Mouse (Mus musculus) myocyte (in vitro differentiated cells): ENCODE data around the gene Bco2. TPM values are rescaled to one million over a fixed set of nuclear protein-coding genes. Genes with fewer than 3 reads are reported as not detected.
A peak's percentile ranks its signal among the peaks of the same experiment; 100 is the strongest.

Source experiments
- H3K27me3 ChIP-seq: one replicate; pipeline ENCODE4 v1.6.1; 2011; ENCODE audit not compliant: control insufficient read depth, insufficient read depth, insufficient read length
- H3K36me3 ChIP-seq: one replicate; pipeline ENCODE4 v1.6.1; 2011; ENCODE audit not compliant: control insufficient read depth, insufficient read depth
- H3K4me2 ChIP-seq: one replicate; pipeline ENCODE4 v1.6.1; 2011; ENCODE audit warnings: low read depth, control low read depth
- H3K4me3 ChIP-seq: one replicate; pipeline ENCODE4 v1.5.1; 2011; ENCODE audit warnings: mild to moderate bottlenecking, control low read depth, moderate library complexity
- H3K79me2 ChIP-seq: one replicate; pipeline ENCODE4 v1.6.1; 2011; ENCODE audit not compliant: control insufficient read depth, insufficient read depth
- H3ac ChIP-seq: one replicate; pipeline ENCODE4 v1.6.1; 2011; ENCODE audit not compliant: control insufficient read depth, insufficient read length
- CEBPB ChIP-seq: IDR thresholded peaks from 2 replicates; pipeline ENCODE4 v1.6.1; 2011; ENCODE audit warnings: mild to moderate bottlenecking, moderate library complexity; ENCODE audit not compliant: poor library complexity, insufficient read depth, severe bottlenecking
- E2F4 ChIP-seq: IDR thresholded peaks from one replicate; pipeline ENCODE4 v1.6.1; 2011; ENCODE audit warnings: mild to moderate bottlenecking, control low read depth, moderate library complexity; ENCODE audit not compliant: insufficient read depth
- MAX ChIP-seq: IDR thresholded peaks from one replicate; pipeline ENCODE4 v1.6.1; 2011; ENCODE audit warnings: low read depth, mild to moderate bottlenecking, control low read depth
- MYOD1 ChIP-seq, 3 experiments: IDR thresholded peaks; one replicate each; pipeline ENCODE4 v1.6.1; 2011; ENCODE audit warnings: control low read depth in 2 of 3, low read depth in 2 of 3, mild to moderate bottlenecking in 2 of 3, moderate library complexity in 1 of 3; ENCODE audit not compliant: insufficient read length in 2 of 3, control insufficient read depth in 1 of 3
- MYOG ChIP-seq, 3 experiments: IDR thresholded peaks; one replicate each; pipeline ENCODE4 v1.6.1; 2011; ENCODE audit warnings: control low read depth in 2 of 3, low read depth in 2 of 3, mild to moderate bottlenecking in 2 of 3; ENCODE audit not compliant: insufficient read length in 2 of 3, control insufficient read depth in 1 of 3, insufficient read depth in 1 of 3
- POLR2A ChIP-seq: IDR thresholded peaks from one replicate; pipeline ENCODE4 v1.6.1; 2011; ENCODE audit warnings: low read depth, mild to moderate bottlenecking, control low read depth, moderate library complexity; ENCODE audit not compliant: insufficient read length
- POLR2AphosphoS2 ChIP-seq: IDR thresholded peaks from one replicate; pipeline ENCODE4 v1.6.1; 2011; ENCODE audit warnings: low read depth, control low read depth; ENCODE audit not compliant: insufficient read length
- REST ChIP-seq: IDR thresholded peaks from one replicate; pipeline ENCODE4 v1.6.1; 2011; ENCODE audit warnings: mild to moderate bottlenecking, control low read depth, moderate library complexity; ENCODE audit not compliant: insufficient read depth, insufficient read length
- SRF ChIP-seq: IDR thresholded peaks from one replicate; pipeline ENCODE4 v1.6.1; 2011; ENCODE audit warnings: low read depth; ENCODE audit not compliant: control insufficient read depth, insufficient read length
- TCF12 ChIP-seq: IDR thresholded peaks from one replicate; pipeline ENCODE4 v1.6.1; 2011; ENCODE audit warnings: mild to moderate bottlenecking, control low read depth; ENCODE audit not compliant: poor library complexity, insufficient read depth, severe bottlenecking
- TCF3 ChIP-seq: IDR thresholded peaks from one replicate; pipeline ENCODE4 v1.6.1; 2011; ENCODE audit warnings: low read depth, control low read depth; ENCODE audit not compliant: insufficient read length
- USF1 ChIP-seq: IDR thresholded peaks from one replicate; pipeline ENCODE4 v1.6.1; 2011; ENCODE audit warnings: low read depth, mild to moderate bottlenecking, control low read depth, moderate library complexity
- polyA plus RNA-seq: library from polyadenylated mRNA; unstranded; fragments of >200 nt; fragmentation: generic; extraction: Trizol; gene quantifications from one replicate; pipeline ENCODE4 v1.2.1, GENCODE M21; 2012; ENCODE audit warnings: missing spikeins

Gene Bco2
- polyA plus RNA-seq, 1 experiment: 0.02 TPM

- no peak overlapping the region for H3ac ChIP-seq
- H3K36me3 ChIP-seq: no peaks in the 10 kb centered on the region
- H3K4me3 ChIP-seq: no peak overlapping the region
- no peak overlapping the region for H3K4me2 ChIP-seq
- no peak for TF ChIP-seq CEBPB
- no peak for TF ChIP-seq MYOG (IDR thresholded peaks at IDR 0.05; ENCODE audit: control insufficient read depth in 1 of 3, insufficient read depth in 1 of 3, insufficient read length in 2 of 3, low read depth in 2 of 3)
- TF ChIP-seq REST: no peak
- TF ChIP-seq TCF12: no peak
- H3K79me2 ChIP-seq: no peaks in the 10 kb centered on the region
- no peaks in the 10 kb centered on the region for H3K27me3 ChIP-seq
Observed at GRCm38 (mm10) chr9:50515462-50515861, 39.5 kb downstream of the Bco2 start.

GRCm38 (mm10) chr9:50507570-50507969, 47.4 kb downstream of the Bco2 start:
- no peaks in the 10 kb centered on the region for H3K27me3 ChIP-seq
- peak; percentile 7 for TF ChIP-seq USF1
- TF ChIP-seq POLR2A: no peak
- H3K79me2 ChIP-seq: no peaks in the 10 kb centered on the region
- H3K4me2 ChIP-seq: peak overlapping the region; percentile 30
- H3K4me3 ChIP-seq: no peak overlapping the region
- H3K36me3 ChIP-seq: no peaks in the 10 kb centered on the region
- H3ac ChIP-seq: no peak overlapping the region

- Histone ChIP-seq H3K36me3 (no peaks in the 10 kb centered on the region), H3K4me2 (no peak overlapping the region), H3ac (no peak overlapping the region), H3K79me2 (no peaks in the 10 kb centered on the region), H3K27me3 (no peaks in the 10 kb centered on the region), H3K4me3 (no peak overlapping the region)
- no peak for TF ChIP-seq POLR2AphosphoS2
- no peak for TF ChIP-seq TCF3
- no peak for TF ChIP-seq REST
- no peak for TF ChIP-seq TCF12
- no peak for TF ChIP-seq MAX
- TF ChIP-seq E2F4: no peak
- TF ChIP-seq MYOG (IDR thresholded peaks at IDR 0.05; ENCODE audit: control insufficient read depth in 1 of 3, insufficient read depth in 1 of 3, insufficient read length in 2 of 3, low read depth in 2 of 3): no peak
- TF ChIP-seq MYOD1 (IDR thresholded peaks at IDR 0.05; ENCODE audit: control insufficient read depth in 1 of 3, insufficient read length in 2 of 3, low read depth in 2 of 3): no peak
- no peak for TF ChIP-seq POLR2A
- TF ChIP-seq USF1: no peak
- no peak for TF ChIP-seq CEBPB
- TF ChIP-seq SRF: no peak
Observed at GRCm38 (mm10) chr9:50505405-50505804, 49.6 kb downstream of the Bco2 start.

- Histone ChIP-seq H3K79me2 (no peaks in the 10 kb centered on the region), H3ac (no peak overlapping the region), H3K36me3 (no peaks in the 10 kb centered on the region), H3K27me3 (no peaks in the 10 kb centered on the region), H3K4me2 (no peak overlapping the region), H3K4me3 (no peak overlapping the region)
- TF ChIP-seq CEBPB (no peak), MAX (no peak), POLR2AphosphoS2 (no peak), SRF (no peak), USF1 (no peak), TCF12 (no peak), E2F4 (no peak), MYOD1 (IDR thresholded peaks at IDR 0.05; ENCODE audit: control insufficient read depth in 1 of 3, insufficient read length in 2 of 3, low read depth in 2 of 3) (no peak), TCF3 (no peak), REST (no peak), POLR2A (no peak), MYOG (IDR thresholded peaks at IDR 0.05; ENCODE audit: control insufficient read depth in 1 of 3, insufficient read depth in 1 of 3, insufficient read length in 2 of 3, low read depth in 2 of 3) (no peak)
Observed at GRCm38 (mm10) chr9:50502949-50503348, 52.0 kb downstream of the Bco2 start.

- H3K4me3 ChIP-seq: peak overlapping the region; percentile 33
- peak; percentile 49 for TF ChIP-seq POLR2A
- peak; percentile 56 for TF ChIP-seq POLR2AphosphoS2
- TF ChIP-seq REST: no peak
- TF ChIP-seq MYOG (IDR thresholded peaks at IDR 0.05; ENCODE audit: control insufficient read depth in 1 of 3, insufficient read depth in 1 of 3, insufficient read length in 2 of 3, low read depth in 2 of 3): no peak
- TF ChIP-seq MAX: no peak
- peak; percentile 90 for TF ChIP-seq USF1
- H3K4me2 ChIP-seq: peak overlapping the region; percentile 77
- H3K36me3 ChIP-seq: no peaks in the 10 kb centered on the region
- no peaks in the 10 kb centered on the region for H3K27me3 ChIP-seq
- no peak overlapping the region for H3ac ChIP-seq
- H3K79me2 ChIP-seq: no peaks in the 10 kb centered on the region
Observed at GRCm38 (mm10) chr9:50500974-50501501, 53.9 kb downstream of the Bco2 start.
